Mouse (Mus musculus) limb, embryonic 13.5 days (tissue): ENCODE data around the gene Ankrd23. TPM values are rescaled to one million over a fixed set of nuclear protein-coding genes. Genes with fewer than 3 reads are reported as not detected.
A peak's percentile ranks its signal among the peaks of the same experiment; 100 is the strongest.
"Not testable (repeated sequence)": the region's sequence is repeated elsewhere in the genome, so short reads cannot be mapped to it uniquely, and the experiment has no call there.

Source experiments
- ATAC-seq: fragments of 200-750 bp; cut with Nextera tagmentation; 2 replicates; pipeline ENCODE4 v1.8.0; 2017; ENCODE audit warnings: low read depth, moderate number of reproducible peaks, moderate TSS enrichment; ENCODE audit not compliant: low FRiP score
- H3K27ac ChIP-seq: fragments of 300-500 bp; sonication (generic); 2 replicates; pipeline ENCODE4 v1.5.1; 2015; ENCODE audit warnings: inconsistent platforms, mild to moderate bottlenecking, moderate library complexity
- H3K27me3 ChIP-seq: fragments of 300-500 bp; sonication (generic); 2 replicates; pipeline ENCODE4 v1.6.1; 2015; ENCODE audit warnings: mild to moderate bottlenecking, inconsistent platforms
- H3K36me3 ChIP-seq: fragments of 300-500 bp; sonication (generic); 2 replicates; pipeline ENCODE4 v1.6.1; 2015; ENCODE audit warnings: inconsistent platforms, mild to moderate bottlenecking, moderate library complexity
- H3K4me1 ChIP-seq: fragments of 300-500 bp; sonication (generic); 2 replicates; pipeline ENCODE4 v1.6.1; 2015; ENCODE audit warnings: inconsistent platforms
- H3K4me2 ChIP-seq: fragments of 300-500 bp; sonication (generic); replicated peaks from 2 replicates; pipeline ENCODE4 v1.6.1; 2015; ENCODE audit warnings: inconsistent platforms, mild to moderate bottlenecking, moderate library complexity
- H3K4me3 ChIP-seq: fragments of 300-500 bp; sonication (generic); 2 replicates; pipeline ENCODE4 v1.5.1; 2015; ENCODE audit warnings: moderate library complexity, mild to moderate bottlenecking, inconsistent platforms
- H3K9ac ChIP-seq: fragments of 300-500 bp; sonication (generic); 2 replicates; pipeline ENCODE4 v1.6.1; 2015; ENCODE audit warnings: mild to moderate bottlenecking, inconsistent platforms
- H3K9me3 ChIP-seq: fragments of 300-500 bp; sonication (generic); 2 replicates; pipeline ENCODE4 v1.6.1; 2016; ENCODE audit warnings: inconsistent platforms
- WGBS: fragments of 180-500 bp; shearing (Covaris S2); methylation state at CpG from one replicate; pipeline ENCODE4 v1.1.7; 2015; 5-methylcytosine and 5-hydroxymethylcytosine counted together
- polyA plus RNA-seq: library from polyadenylated mRNA; unstranded; fragments of >200 nt; fragmentation: Nextera tagmentation; extraction: Ambion mirVana; gene quantifications from 2 replicates; pipeline ENCODE4 v1.2.1, GENCODE M21; 2015

Ankrd23 gene
- polyA plus RNA-seq = 20.1 and 20.8 TPM in 2 replicates

- H3K36me3 ChIP-seq = peaks cover 49% of the 10 kb centered on the region
These were observed at the start of gene Ankrd23 for GRCm38 (mm10) chr1:36536783-36537182. TSS of gene Ankrd23 (minus strand) at chr1:36536883.

DNA sequence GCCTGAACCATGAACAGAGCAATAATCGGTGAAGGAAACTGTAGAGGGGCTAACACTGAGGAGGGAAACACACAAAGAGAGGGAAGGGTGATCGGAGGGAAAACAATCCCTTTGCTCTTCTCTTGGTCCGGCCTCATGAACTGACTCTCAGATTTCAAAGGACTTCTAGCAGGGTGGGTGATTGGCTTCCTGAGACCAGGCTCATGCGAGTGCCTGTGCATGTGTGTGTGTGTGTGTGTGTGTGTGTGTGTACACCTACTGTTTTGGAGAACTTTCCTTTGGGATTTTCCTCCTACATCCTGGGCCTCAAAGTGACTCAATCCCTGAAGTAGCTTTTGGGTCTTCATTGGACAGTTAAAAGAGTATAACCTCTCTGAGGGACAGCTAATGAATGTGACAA lies 49.6 kb upstream of the Ankrd23 start:
- WGBS = 15% methylated on average over 4 of the region's 4 CpGs
- Histone ChIP-seq H3K4me3 (no peak overlapping the region), H3K4me1 (peaks cover 68% of the 10 kb centered on the region), H3K9me3 (no peaks in the 10 kb centered on the region), H3K4me2 (no peak overlapping the region), H3K36me3 (no peaks in the 10 kb centered on the region), H3K9ac (no peak overlapping the region), H3K27ac (no peak overlapping the region), H3K27me3 (no peaks in the 10 kb centered on the region)
- no peak for ATAC-seq

More at GRCm38 (mm10) chr1:36536783-36537182, at the start of gene Ankrd23:
- WGBS = 90% methylated on average over 9 of the region's 9 CpGs
- H3K4me3 ChIP-seq, H3K27me3 ChIP-seq, H3K27ac ChIP-seq, H3K4me2 ChIP-seq, H3K9ac ChIP-seq, H3K9me3 ChIP-seq, H3K4me1 ChIP-seq, ATAC-seq: not testable (repeated sequence)

GRCm38 (mm10) chr1:36583408-36584116 lies 46.9 kb upstream of the Ankrd23 start:
- Histone ChIP-seq H3K4me2 (no peak overlapping the region), H3K27me3 (no peaks in the 10 kb centered on the region), H3K9me3 (no peaks in the 10 kb centered on the region), H3K36me3 (no peaks in the 10 kb centered on the region), H3K9ac (no peak overlapping the region), H3K4me3 (no peak overlapping the region), H3K27ac (no peak overlapping the region), H3K4me1 (peaks cover 63% of the 10 kb centered on the region)
- 67% methylated on average over 8 of the region's 8 CpGs for WGBS
- ATAC-seq = no peak

GRCm38 (mm10) chr1:36582211-36582610 lies 45.5 kb upstream of the Ankrd23 start:
- no peak overlapping the region for H3K27ac ChIP-seq
- WGBS = 82% methylated on average over 8 of the region's 8 CpGs
- H3K9me3 ChIP-seq = no peaks in the 10 kb centered on the region
- ATAC-seq = no peak
- H3K4me1 ChIP-seq = peaks cover 53% of the 10 kb centered on the region
- no peak overlapping the region for H3K9ac ChIP-seq
- H3K27me3 ChIP-seq = no peaks in the 10 kb centered on the region
- H3K4me3 ChIP-seq = no peak overlapping the region
- H3K36me3 ChIP-seq = no peaks in the 10 kb centered on the region
- H3K4me2 ChIP-seq = no peak overlapping the region

GRCm38 (mm10) chr1:36581260-36581659 lies 44.6 kb upstream of the Ankrd23 start:
- H3K27me3 ChIP-seq = no peaks in the 10 kb centered on the region
- no peak for ATAC-seq
- H3K27ac ChIP-seq = peak overlapping the region; percentile 89
- WGBS = 73% methylated on average over 5 of the region's 5 CpGs
- no peaks in the 10 kb centered on the region for H3K36me3 ChIP-seq
- H3K4me3 ChIP-seq = no peak overlapping the region
- H3K4me2 ChIP-seq = peak overlapping the region; percentile 58
- no peaks in the 10 kb centered on the region for H3K9me3 ChIP-seq
- peaks cover 55% of the 10 kb centered on the region for H3K4me1 ChIP-seq
- H3K9ac ChIP-seq = no peak overlapping the region

DNA sequence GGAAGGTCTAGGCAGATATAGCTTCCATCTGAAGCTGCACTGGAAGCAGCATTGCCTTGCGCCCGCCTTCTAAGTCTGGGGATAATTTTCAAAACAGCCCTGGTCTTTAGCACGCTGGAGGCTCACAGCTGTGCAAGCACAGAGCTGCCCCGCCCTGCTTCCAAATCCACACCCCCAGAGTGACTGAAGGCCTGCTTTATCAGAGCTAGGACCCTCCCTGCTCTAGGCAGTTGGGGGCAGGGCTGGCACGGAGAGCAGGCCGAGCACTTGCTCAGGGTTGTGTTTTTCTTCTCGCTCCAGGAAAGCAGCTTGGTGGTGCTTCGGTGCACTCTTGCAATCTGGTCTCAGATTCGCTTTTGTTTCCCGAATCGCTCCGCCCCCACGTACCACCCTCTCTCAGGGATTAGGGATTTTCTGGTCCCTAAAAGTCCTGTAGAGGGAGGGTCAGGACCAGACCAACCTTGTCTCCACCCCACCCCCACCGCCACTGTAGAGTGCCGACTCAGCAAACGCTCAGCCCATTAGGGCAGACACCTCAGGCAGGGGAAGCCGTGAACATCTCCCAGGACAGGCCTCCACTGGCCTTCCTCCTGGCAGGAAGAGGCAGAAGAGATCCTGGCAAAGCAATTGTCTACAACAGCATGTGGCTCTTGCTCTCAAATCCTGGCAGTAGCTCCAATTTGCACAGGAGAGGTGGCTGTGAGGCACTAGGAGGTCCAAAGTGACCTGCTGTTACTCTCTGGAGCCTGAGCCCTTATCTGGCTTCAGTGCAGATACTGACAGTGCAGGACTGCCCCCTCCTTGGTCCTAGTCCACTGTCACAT lies 43.9 kb upstream of the Ankrd23 start:
- 2% methylated on average over 17 of the region's 17 CpGs for whole genome bisulfite sequencing
- ATAC-seq = peak; percentile 92
- H3K4me3 ChIP-seq = peak overlapping the region; percentile 23
- H3K4me1 ChIP-seq = peaks cover 55% of the 10 kb centered on the region
- H3K4me2 ChIP-seq = peak overlapping the region; percentile 58
- no peaks in the 10 kb centered on the region for H3K9me3 ChIP-seq
- H3K27me3 ChIP-seq = no peaks in the 10 kb centered on the region
- 0 out of 2 replicates have a peak overlapping the region, but pooled peaks have one; percentile 27 for H3K9ac ChIP-seq
- peak overlapping the region; percentile 89 for H3K27ac ChIP-seq
- no peaks in the 10 kb centered on the region for H3K36me3 ChIP-seq

- Histone ChIP-seq H3K4me1 (peaks cover 59% of the 10 kb centered on the region), H3K4me3 (peak overlapping the region; percentile 23), H3K4me2 (peak overlapping the region; percentile 58), H3K27me3 (no peaks in the 10 kb centered on the region), H3K9ac (peak overlapping the region; percentile 35; the same call in 1 of the 2 replicates), H3K9me3 (no peaks in the 10 kb centered on the region), H3K36me3 (no peaks in the 10 kb centered on the region), H3K27ac (peak overlapping the region; percentile 89)
- 14% methylated on average over 6 of the region's 6 CpGs for WGBS
- peak; percentile 81 for ATAC-seq
These were observed 43.3 kb upstream of the Ankrd23 start for GRCm38 (mm10) chr1:36579974-36580383.

DNA sequence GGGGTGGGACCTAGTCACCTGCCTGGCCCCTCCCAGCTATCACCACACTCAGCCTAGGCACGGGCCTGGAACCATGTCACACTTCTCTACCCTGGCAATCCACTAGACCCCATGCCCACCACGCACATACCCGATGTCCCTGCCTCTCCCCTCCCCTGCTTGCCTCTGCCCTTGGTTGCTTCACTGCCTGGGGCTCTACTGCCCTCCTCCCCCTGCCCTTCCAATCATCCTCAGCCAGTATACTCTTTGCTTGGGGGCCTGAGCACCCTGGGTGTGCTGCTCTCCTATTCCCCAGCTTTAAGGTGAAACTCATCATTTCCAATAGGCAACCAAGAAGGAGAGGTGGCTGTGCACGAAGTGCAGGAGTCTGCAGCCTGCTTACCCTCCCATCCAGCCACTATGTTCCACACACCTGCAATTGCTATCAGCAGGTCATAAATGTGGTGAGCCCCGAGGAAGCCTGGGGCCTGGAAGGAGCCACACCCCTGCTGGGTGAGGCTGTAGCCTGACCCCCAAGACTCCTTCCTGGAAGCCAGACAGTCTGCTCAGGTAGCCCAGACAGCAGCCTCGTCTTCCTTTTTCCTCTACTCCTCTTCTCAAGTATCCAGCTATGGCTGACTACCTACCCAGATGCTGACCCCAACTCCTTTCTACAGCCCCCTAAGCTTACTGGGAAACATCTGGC lies 40.5 kb upstream of the Ankrd23 start:
- Histone ChIP-seq H3K9ac (no peak overlapping the region; the same call in 1 of the 2 replicates), H3K27me3 (no peaks in the 10 kb centered on the region), H3K27ac (no peak overlapping the region), H3K4me2 (no peak overlapping the region), H3K4me3 (no peak overlapping the region), H3K36me3 (no peaks in the 10 kb centered on the region), H3K4me1 (peaks cover 69% of the 10 kb centered on the region), H3K9me3 (no peaks in the 10 kb centered on the region)
- 44% methylated on average over 6 of the region's 6 CpGs for WGBS
- no peak for ATAC-seq

DNA sequence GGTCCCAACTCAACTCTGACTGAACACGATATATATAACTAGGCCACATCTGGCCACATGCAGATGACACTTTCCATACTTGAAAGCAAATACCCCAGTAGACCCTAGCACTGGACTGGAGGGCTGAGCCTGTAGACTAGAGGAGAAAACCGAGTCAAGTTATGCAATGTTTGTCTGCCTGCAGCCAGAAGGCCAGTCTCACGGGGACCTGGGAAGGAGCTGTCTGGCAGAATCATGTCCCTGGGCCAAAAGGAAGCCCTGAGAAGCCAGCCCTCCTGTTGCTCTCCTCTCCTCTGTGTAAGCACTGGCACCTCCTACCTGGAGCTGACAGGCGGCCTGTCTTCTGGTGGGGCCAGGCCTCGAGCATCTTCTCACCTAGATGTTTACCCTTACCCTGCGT lies 38.7 kb upstream of the Ankrd23 start:
- Histone ChIP-seq H3K36me3 (no peaks in the 10 kb centered on the region), H3K4me2 (no peak overlapping the region), H3K27me3 (no peaks in the 10 kb centered on the region), H3K9me3 (no peaks in the 10 kb centered on the region), H3K4me3 (no peak overlapping the region), H3K4me1 (peaks cover 60% of the 10 kb centered on the region), H3K9ac (no peak overlapping the region), H3K27ac (no peak overlapping the region)
- ATAC-seq = no peak
- 52% methylated on average over 6 of the region's 6 CpGs for WGBS

GRCm38 (mm10) chr1:36574196-36574955 lies 37.7 kb upstream of the Ankrd23 start:
- H3K4me3 ChIP-seq = no peak overlapping the region
- 80% methylated on average over 5 of the region's 5 CpGs for WGBS
- no peak overlapping the region for H3K4me2 ChIP-seq
- peaks cover 58% of the 10 kb centered on the region for H3K4me1 ChIP-seq
- no peaks in the 10 kb centered on the region for H3K9me3 ChIP-seq
- no peaks in the 10 kb centered on the region for H3K36me3 ChIP-seq
- H3K9ac ChIP-seq = no peak overlapping the region
- no peak for ATAC-seq
- no peaks in the 10 kb centered on the region for H3K27me3 ChIP-seq
- H3K27ac ChIP-seq = no peak overlapping the region; the same call in 1 of the 2 replicates

DNA sequence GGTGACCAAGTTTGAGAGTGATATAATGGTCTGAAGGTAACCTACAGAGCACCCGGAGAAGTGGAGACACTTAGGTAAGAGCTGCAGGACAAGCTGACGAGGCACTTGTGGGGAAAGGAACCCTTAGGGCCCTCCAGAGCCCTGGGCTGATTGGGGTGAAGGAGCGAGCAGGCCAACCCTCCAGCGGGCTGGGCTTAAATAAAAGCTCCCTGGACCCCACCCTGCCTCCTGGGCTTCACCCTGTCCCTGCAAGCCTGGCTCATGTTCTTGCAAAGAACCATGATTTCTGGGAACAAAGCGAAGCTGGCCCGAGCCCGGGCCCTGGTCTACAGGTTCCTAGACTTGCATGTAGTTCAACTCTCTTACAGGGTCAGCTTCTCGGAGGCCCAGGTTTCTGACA lies 36.8 kb upstream of the Ankrd23 start:
- Histone ChIP-seq H3K9me3 (no peaks in the 10 kb centered on the region), H3K4me3 (no peak overlapping the region), H3K27ac (no peak overlapping the region), H3K4me1 (peaks cover 63% of the 10 kb centered on the region), H3K36me3 (no peaks in the 10 kb centered on the region), H3K4me2 (no peak overlapping the region), H3K9ac (no peak overlapping the region), H3K27me3 (no peaks in the 10 kb centered on the region)
- ATAC-seq = no peak
- WGBS = 78% methylated on average over 8 of the region's 8 CpGs
